In genomic region chr10:97717233-97717632, GRCm38 (mm10) we compare ENCODE assay signal across 25 mouse cellular contexts. TPM values are rescaled to one million over a fixed set of nuclear protein-coding genes. Genes with fewer than 3 reads are reported as not detected.
A peak's percentile ranks its signal among the peaks of the same experiment; 100 is the strongest.
DNase-seq lines count a peak whose midpoint lies in the region; ATAC-seq and TF ChIP-seq lines count a peak whose summit lies in the region.
"Had no signal": no experiment of that assay in that cellular context is flagged by ENCODE, and none has a peak within 500 bp of the region (broad histone marks: within the 10 kb centered on the region; RNA-seq: fewer than 3 reads in every experiment).

No protein-coding gene starts in this region.

- intact Hi-C loops in left cerebral cortex, adult 2 months (cut with DNase I) = loop anchor here (1.0 to 10.0 kb wide), 5 partner anchors 51 to 1898 kb away; no protein-coding TSS in a partner anchor
- intact Hi-C loops in left cerebral cortex, postnatal 10 days (cut with DNase I) = no loop called here

- no peak for DNase-seq in frontal cortex, postnatal 10 days (ENCODE audit: low spot score in 2 of 2)
- DNase-seq in left cerebral cortex, adult 2 months (ENCODE audit: extremely low spot score in 1 of 2, low spot score in 2 of 2) = no peak
- DNase-seq in left cerebral cortex, postnatal 10 days (ENCODE audit: extremely low spot score in 1 of 2, low spot score in 2 of 2) = no peak
- no peak for DNase-seq in lung, adult 18-20 months
- DNase-seq: adrenal gland, adult 8-10 months; adrenal gland, postnatal 14 days; adrenal gland, postnatal 36 days; B cell, adult 2 months; cerebellum, adult 11 months; cerebellum, adult 18-20 months; cerebellum, adult 8-10 months; cerebellum, adult 9-11 months; cerebellum, postnatal 14 days had no signal

- H3K4me3 ChIP-seq in left cerebral cortex, adult 2 months = no peak overlapping the region
- H3K4me3 ChIP-seq: embryonic facial prominence, embryonic 10.5 days; embryonic facial prominence, embryonic 12.5 days; forebrain, embryonic 13.5 days; forebrain, embryonic 15.5 days had no signal

- peak; percentile 67 for ATAC-seq in frontal cortex, adult (ENCODE audit: low TSS enrichment)
- ATAC-seq: activated CD4-positive, CD25-positive, alpha-beta regulatory T cell, adult 4 months; CD4-positive, CD25-positive, alpha-beta regulatory T cell, adult 4 months; forebrain, embryonic 13.5 days; forebrain, postnatal 0 days; Patski had no signal

- no peak for TF ChIP-seq CTCF in left cerebral cortex, adult 2 months (IDR thresholded peaks at IDR 0.05)

- peak overlapping the region; percentile 71 for H3K27ac ChIP-seq in left cerebral cortex, adult 2 months
- H3K27ac ChIP-seq: embryonic facial prominence, embryonic 10.5 days; embryonic facial prominence, embryonic 12.5 days; forebrain, embryonic 13.5 days; forebrain, embryonic 15.5 days had no signal

RNA-seq across cellular contexts. Expression of gene C030005K15Rik, which starts 9.3 kb away (rescaled TPM):
- under 1 TPM; 0.29 to 0.30 TPM for total RNA-seq in left cerebral cortex, adult 2 months (2021)
- under 1 TPM in 1 of 2 experiments, not detected in 1; 0.24 TPM for total RNA-seq in left cerebral cortex, postnatal 10 days (2021)
- total RNA-seq: adrenal gland, adult 18-20 months; adrenal gland, adult 8-10 months; adrenal gland, postnatal 14 days; adrenal gland, postnatal 36 days; CH12.LX; forebrain, postnatal 0 days; G1E had no signal

RNA-seq across cellular contexts. Expression of gene Ccer1, which starts 24.4 kb away (rescaled TPM):
- total RNA-seq in left cerebral cortex, adult 2 months (2021) = not detected
- total RNA-seq in left cerebral cortex, postnatal 10 days (2021) = not detected
- total RNA-seq: adrenal gland, adult 18-20 months; adrenal gland, adult 8-10 months; adrenal gland, postnatal 14 days; adrenal gland, postnatal 36 days; CH12.LX; forebrain, postnatal 0 days had no signal
